Mouse (Mus musculus) cortical plate, adult 2 months (tissue): ENCODE data around the gene Sorbs2. TPM values are rescaled to one million over a fixed set of nuclear protein-coding genes. Genes with fewer than 3 reads are reported as not detected.

Experiments used
- H3K27ac ChIP-seq: fragments of 200-500 bp; 2 replicates; pipeline ENCODE4 v1.5.1; 2012; ENCODE audit warnings: low read length, control low read depth, inconsistent platforms; ENCODE audit not compliant: insufficient read depth
- H3K4me1 ChIP-seq: fragments of 200-500 bp; 2 replicates; pipeline ENCODE4 v1.6.1; 2011; ENCODE audit warnings: low read length; ENCODE audit not compliant: control insufficient read depth, insufficient read depth
- H3K4me3 ChIP-seq: fragments of 200-500 bp; 2 replicates; pipeline ENCODE4 v1.5.1; 2011; ENCODE audit warnings: mild to moderate bottlenecking, low read length, control low read depth; ENCODE audit not compliant: insufficient read depth
- CTCF ChIP-seq: fragments of 200-500 bp; IDR thresholded peaks from 2 replicates; pipeline ENCODE4 v1.5.1; 2011; ENCODE audit warnings: mild to moderate bottlenecking, control low read depth, low read length; ENCODE audit not compliant: insufficient read depth; ENCODE audit errors: extremely low read depth
- POLR2A ChIP-seq: fragments of 200-500 bp; IDR thresholded peaks from 2 replicates; pipeline ENCODE4 v1.6.1; 2011; ENCODE audit warnings: mild to moderate bottlenecking, low read length, control low read depth; ENCODE audit not compliant: insufficient read depth; ENCODE audit errors: extremely low read depth
- polyA plus RNA-seq: library from polyadenylated mRNA; depleted of rRNA; stranded (reverse); fragments of >200 nt; gene quantifications from 2 replicates; pipeline ENCODE4 v1.2.3, GENCODE M21; 2012

Sorbs2 gene
- polyA plus RNA-seq, 1 experiment, result 136 TPM

DNA sequence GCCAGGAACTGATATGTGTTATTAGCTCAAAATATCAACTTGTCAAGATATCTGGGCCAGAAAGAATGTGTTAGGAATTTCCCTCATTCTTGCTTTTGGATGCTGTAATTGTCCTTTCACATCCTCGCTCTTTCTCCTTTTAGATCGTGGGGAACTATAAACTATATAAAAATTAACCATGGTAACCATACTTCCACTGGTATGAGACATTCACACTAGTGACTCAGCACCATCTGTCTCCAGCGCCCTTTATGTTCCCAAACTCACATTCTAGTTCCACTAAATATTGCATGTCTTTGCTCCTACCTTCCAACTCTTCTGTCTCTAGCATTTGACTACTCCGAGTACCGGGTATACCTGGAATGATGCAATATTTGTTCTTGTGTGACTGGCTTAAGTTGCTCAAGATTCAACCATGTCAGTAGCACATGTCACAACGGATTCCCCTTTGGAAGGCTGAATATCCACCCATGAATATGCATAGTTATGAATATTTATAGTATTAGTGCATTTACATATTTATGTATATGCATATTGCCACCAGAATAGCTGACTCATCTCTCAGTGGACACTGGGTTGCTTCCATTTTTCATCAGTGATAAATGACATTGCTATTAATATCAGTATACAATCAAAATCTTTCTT is 51.7 kb downstream of the Sorbs2 start:
- Histone ChIP-seq H3K27ac (peak overlapping the region; percentile 80), H3K4me3 (no peak overlapping the region), H3K4me1 (peaks cover 9% of the 10 kb centered on the region)
- TF ChIP-seq POLR2A (no peak), CTCF (no peak)

DNA sequence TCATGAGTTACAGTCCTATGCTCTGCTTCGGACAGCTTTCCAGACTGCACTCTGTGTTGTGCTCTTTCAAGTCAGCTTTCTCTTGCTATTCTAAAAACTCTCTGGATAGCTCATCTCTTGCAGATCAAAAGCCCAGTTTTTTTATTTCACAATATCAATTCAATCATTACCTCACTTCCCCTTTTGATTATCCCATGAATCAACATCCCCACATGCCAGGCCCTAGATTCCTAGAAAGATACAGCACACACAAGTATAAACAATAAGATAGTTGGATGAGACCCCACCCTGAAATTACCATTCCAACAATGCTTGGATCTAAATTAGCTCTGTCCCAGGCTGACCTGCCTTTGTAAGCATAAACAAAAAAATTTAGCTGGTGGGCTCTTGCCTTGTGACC is 57.6 kb downstream of the Sorbs2 start:
- TF ChIP-seq POLR2A (no peak), CTCF (no peak)
- Histone ChIP-seq H3K4me1 (no peaks in the 10 kb centered on the region; the same call in 1 of the 2 replicates), H3K4me3 (no peak overlapping the region), H3K27ac (no peak overlapping the region)

DNA sequence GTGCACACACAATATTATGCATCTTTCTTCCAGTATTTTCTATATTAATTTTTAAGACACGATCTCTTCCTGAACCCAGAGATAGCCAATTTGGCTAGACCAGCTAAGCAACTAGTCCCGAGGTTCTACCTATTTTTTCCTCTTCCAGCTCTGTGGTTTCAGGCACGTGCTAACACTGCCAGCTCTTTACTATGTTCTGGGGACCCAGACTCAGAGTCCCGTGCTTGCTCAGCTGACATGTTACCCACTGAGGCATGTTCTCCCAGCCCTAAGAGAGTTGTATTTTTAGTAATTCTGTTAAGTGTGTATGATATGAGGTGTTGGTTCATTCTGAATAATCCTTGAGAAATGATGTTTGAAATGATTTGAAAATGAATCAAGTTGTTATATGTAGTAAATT is 62.5 kb downstream of the Sorbs2 start:
- TF ChIP-seq CTCF (no peak), POLR2A (no peak)
- Histone ChIP-seq H3K4me3 (no peak overlapping the region), H3K4me1 (no peaks in the 10 kb centered on the region), H3K27ac (no peak overlapping the region)

DNA sequence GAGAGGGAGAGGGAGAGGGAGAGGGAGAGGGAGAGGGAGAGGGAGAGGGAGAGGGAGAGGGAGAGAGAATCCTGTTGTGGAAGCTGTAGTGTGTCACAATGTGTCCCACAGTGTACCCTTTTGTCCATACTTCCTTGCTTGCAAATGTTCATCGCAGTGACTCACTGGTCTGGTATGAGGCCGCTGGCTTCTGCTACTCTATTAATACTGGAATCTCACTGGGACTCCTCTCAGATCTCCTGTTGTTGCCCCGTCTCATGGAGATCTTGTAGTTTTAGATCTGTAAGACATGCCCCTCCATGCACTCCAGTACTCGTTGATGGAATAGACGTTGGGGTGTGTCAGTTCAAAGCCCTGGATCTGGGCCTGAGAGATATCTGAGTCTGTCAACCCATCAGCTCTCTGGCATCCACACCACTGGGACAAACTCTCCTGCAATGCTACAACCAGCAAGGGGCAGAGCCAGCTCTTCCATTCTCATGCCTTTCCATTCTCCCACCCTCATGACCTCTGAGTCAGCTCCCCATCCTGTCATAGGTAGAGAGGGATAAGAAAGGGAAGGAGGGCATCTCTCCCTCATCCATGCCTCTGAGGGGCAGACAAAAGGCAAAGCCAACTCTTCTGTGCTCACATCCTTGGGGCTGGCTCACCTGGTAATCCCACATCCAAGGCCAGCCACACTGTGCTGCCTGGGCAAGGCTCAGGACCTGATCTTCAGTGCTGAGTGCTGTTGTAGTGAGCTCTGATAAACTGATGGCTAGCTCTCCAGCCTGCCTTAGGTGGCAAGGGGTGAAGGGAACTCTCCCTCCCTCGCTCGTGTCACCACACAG is 72.3 kb downstream of the Sorbs2 start:
- TF ChIP-seq POLR2A (no peak), CTCF (no peak)
- H3K4me1 ChIP-seq, result no peaks in the 10 kb centered on the region; the same call in 1 of the 2 replicates
- no peak overlapping the region for H3K4me3 ChIP-seq
- no peak overlapping the region for H3K27ac ChIP-seq

DNA sequence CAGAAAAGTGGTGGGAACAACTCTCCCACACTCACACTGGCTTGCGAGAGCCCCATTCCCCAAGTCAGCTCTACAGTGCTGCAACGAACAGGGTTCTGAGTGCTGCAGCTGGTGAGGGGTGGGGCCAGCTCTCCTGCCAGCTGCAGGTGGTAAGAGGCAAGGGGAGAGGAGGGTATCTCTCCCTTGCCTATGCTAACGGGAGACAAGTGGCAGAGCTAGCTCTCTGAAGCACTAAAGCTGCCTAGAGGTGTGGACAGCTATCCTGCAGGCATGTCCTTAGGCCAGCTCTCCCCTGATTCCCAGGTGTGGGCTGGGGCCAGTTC is 72.9 kb downstream of the Sorbs2 start:
- TF ChIP-seq CTCF (no peak), POLR2A (no peak)
- H3K4me1 ChIP-seq, result no peaks in the 10 kb centered on the region; the same call in 1 of the 2 replicates
- no peak overlapping the region for H3K27ac ChIP-seq
- no peak overlapping the region for H3K4me3 ChIP-seq

DNA sequence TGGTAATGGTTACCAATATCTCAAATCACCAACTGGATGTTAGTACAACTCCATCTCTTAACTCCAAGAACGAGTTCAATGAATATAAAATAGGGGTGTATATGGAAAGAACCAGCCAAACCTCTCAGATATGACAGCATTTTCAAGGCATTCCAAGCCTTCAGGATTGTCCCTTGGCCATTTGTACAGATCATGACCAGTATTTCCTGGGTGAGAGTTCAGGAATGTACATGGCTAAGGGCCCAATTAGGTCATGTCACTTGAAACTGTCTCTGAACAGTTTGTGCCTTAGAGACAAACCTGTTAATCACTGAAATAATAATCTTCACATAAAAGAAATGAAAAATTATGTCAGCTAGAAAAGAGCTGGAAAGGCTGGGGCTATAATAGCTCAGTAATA is 76.3 kb downstream of the Sorbs2 start:
- Histone ChIP-seq H3K4me3 (no peak overlapping the region), H3K27ac (no peak overlapping the region), H3K4me1 (no peaks in the 10 kb centered on the region; the same call in 1 of the 2 replicates)
- TF ChIP-seq CTCF (no peak), POLR2A (no peak)

DNA sequence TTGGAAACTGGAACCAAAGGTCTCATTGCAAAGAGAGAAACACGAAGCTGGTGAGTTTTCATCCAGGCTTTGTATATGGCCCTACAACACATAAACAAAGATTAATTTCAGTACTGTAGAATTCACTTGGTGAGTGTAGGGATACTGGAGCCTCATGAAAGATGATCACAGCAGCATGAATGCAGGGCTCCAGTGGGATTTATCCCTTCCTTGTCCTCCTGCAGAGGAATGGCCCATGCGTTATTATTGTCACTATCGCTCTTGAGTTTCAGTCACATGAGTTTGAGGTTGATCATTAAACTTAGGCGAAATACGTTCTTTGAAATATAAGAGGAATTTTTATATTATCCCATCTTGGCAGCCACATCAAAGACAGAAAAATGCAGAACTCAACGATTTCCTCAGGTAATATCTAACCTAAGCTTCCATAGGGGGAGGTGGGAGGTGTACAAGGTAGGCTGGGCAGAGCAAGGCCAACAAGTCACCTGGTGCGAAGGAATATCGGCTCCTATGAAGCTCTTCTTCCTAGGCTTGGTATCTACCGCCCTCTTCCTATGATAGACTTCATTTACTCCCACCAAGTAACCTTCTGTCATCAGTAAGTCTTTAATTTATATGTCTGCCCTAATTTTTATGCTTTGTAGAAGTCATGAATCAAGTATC is 76.9 kb downstream of the Sorbs2 start:
- no peak overlapping the region for H3K27ac ChIP-seq
- H3K4me3 ChIP-seq, result no peak overlapping the region
- H3K4me1 ChIP-seq, result no peaks in the 10 kb centered on the region; the same call in 1 of the 2 replicates
- TF ChIP-seq POLR2A (no peak), CTCF (no peak)

DNA sequence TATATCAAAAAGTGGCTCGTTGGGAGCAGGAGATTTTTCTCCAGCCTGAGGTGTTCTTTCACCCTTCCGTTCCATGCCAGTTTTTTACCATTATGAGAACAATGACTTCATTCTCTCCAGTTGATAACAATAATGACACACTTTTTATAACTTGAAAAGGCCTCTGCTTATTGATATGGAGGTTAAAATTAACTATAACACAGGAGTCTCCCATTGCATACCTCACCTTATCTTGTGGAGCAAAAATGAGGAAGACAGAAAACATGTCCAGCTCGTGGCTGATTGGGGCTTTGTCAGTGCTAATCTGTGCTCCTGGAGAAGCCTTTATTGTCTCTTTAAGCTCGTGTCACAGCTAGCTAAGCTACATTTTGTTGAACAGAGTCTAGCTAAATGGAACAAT is 77.6 kb downstream of the Sorbs2 start:
- no peak for TF ChIP-seq CTCF
- no peak overlapping the region for H3K27ac ChIP-seq
- no peaks in the 10 kb centered on the region; the same call in 1 of the 2 replicates for H3K4me1 ChIP-seq
- no peak overlapping the region for H3K4me3 ChIP-seq

DNA sequence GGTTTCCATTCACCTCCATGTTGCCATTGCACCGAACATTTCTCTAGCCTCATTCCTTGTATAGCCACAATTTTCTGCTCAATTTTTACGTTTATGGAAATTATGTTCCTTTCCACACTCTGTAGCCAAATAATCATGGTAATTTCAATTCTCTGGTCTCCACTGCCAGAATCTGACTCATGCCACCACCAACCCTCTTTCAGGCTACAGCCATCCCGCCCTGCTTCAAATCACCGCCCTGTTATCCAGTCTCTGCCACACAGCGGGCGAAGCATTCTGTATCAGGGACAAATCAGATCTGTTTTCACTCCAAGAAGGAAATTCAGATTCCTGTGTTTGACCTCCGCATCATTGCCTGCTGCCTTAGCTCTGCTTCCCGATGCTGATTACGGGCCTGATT is 79.4 kb downstream of the Sorbs2 start:
- no peak for TF ChIP-seq POLR2A
- no peak for TF ChIP-seq CTCF
- no peak overlapping the region for H3K27ac ChIP-seq
- no peak overlapping the region for H3K4me3 ChIP-seq
- H3K4me1 ChIP-seq, result no peaks in the 10 kb centered on the region; the same call in 1 of the 2 replicates
